Mouse (Mus musculus): Measurements from ENCODE around the gene Pphln1.
"Not testable (repeated sequence)": the region's sequence is repeated elsewhere in the genome, so short reads cannot be mapped to it uniquely, and the experiment has no call there.

Pphln1 gene

DNA sequence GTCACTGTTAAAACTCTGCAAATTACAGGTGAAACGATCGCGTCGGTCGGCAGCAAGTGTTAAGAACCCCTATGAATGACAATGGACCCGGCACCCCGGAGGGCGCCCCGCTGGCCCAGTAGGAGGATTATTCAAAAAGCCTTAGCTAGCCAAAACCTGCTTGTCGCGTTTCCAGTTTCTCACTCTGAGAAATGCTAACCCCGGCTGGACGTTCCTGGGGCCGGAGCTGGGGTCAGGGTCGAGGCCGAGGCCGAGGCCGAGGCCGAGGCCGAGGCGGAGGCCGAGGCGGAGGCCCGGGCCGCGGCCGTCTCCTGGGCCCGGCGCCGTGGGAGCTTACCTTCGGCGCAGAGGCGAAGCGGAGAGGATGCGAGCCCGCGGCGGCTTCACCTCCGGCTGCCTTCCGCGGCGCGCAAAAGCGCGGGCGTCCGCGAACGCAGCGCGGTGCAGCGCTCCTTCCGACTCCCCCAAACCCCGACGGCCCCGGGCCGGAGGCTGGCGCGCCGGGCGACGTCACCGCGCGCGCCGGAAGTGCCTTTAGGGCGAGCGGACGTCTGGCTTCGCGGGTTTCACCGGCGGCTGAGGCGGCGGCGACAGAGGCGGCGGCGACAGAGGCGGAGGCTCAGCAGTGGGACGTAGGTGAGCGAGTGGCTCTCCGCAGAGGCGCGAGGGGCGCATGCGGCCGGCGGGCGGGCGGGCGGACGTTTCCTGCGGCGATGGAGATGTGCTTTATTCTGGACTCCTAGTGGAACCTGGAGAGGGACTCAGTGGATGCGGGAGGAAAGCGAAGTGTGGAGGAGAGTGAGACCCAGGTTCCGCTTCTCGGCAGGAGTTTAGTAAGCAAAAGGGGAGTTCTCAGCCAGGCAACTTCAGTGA, at the start of gene Pphln1, which contains the start of gene Zcrb1:
Pphln1 (plus strand) TSS at position 525 of the 873 bp plus-strand sequence.
Zcrb1 (minus strand) TSS at position 509 of the 873 bp plus-strand sequence.
- peak; percentile 93 for DNase-seq (ENCODE audit: low read depth, low spot score)

DNA sequence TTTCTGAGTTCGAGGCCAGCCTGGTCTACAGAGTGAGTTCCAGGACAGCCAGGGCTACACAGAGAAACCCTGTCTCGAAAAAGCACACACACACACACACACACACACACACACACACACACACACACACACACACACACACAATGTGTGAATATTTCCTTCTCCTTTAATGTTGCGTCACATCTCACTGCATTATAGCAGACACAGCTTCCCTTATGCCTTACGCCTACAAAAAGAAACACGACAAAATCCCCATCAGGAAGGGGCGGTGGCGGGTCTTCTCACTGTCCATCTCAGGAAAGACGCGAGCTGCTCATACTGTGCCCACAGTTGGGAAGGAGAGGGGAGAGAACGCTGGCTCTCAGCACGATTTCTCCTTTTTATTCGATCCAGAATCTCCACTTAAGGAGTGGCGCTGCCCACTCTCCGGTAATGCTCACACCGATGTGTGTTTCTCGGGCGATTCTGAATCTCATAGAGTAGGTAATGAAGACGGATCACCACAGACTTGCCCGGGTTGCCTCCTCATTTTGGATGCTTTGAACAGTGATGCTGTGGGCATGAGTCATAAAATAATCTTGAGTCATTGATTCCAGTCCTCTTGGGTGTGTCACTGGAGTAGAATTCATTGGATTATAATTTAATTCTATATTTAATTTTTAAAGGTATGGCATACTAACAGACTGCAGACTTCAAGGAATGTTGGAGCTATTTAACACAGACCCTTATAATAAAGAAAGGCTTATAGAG, 39.6 kb upstream of the Pphln1 start:
- DNase-seq (ENCODE audit: low read depth, low spot score): no peak

DNA sequence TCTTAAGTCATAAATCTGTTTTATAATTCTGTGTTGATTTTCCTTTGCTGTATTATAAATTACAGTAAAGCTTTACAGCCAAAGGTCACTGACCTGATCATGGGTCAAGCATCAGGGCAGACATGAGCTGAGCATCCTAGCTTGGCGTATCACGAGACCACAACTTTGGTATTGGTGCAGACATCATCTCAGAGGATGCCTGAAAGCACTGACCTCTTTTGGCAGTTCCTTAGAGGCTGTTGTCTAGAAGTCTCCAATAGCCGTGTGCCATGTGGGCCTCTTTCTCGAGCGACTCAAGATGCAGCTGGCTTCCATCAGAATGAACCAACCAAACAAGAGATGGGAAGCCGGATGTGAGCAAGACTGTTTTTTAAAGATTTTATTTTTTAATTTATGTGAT, 32.6 kb upstream of the Pphln1 start:
- no peak for DNase-seq (ENCODE audit: low read depth, low spot score)

- no peak for DNase-seq (ENCODE audit: low read depth, low spot score)
These were observed 29.6 kb upstream of the Pphln1 start for GRCm38 (mm10) chr15:93368558-93368957.

DNA sequence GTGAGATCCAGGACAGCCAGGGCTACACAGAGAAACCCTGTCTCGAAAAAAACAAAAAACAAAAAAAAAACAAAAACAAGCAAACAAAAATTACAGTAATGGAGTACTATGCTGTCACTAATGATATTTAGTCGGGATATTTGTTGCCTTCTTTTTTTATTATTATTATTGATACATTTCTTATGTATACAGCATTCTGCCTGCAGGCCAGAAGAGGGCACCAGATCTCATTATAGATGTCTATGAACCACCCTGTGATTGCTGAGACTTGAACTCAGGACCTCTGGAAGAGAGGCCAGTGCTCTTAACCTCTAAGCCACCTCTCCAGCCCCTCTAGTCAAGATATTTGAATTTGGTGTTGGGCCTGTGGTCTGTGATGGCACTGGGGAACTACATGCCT, 26.3 kb upstream of the Pphln1 start:
- peak; percentile 23 for DNase-seq (ENCODE audit: low read depth, low spot score)

DNA sequence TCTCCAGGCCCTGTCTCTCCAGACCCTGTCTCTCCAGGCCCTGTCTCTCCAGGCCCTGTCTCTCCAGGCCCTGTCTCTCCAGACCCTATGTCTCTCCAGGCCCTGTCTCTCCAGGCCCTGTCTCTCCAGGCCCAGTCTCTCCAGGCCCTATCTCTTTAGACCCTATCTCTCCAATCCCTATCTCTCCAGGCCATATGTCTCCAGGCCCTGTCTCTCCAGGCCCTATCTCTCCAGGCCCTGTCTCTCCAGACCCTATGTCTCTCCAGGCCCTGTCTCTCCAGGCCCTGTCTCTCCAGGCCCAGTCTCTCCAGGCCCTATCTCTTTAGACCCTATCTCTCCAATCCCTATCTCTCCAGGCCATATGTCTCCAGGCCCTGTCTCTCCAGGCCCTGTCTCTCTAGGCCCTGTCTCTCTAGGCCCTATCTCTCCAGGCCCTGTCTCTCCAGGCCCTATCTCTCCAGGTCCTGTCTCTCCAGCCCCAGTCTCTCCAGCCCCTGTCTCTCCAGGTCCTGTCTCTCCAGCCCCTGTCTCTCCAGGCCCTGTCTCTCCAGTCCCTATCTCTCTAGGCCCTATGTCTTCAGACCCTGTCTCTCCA, 25.5 kb upstream of the Pphln1 start:
- DNase-seq (ENCODE audit: low read depth, low spot score): not testable (repeated sequence)

DNA sequence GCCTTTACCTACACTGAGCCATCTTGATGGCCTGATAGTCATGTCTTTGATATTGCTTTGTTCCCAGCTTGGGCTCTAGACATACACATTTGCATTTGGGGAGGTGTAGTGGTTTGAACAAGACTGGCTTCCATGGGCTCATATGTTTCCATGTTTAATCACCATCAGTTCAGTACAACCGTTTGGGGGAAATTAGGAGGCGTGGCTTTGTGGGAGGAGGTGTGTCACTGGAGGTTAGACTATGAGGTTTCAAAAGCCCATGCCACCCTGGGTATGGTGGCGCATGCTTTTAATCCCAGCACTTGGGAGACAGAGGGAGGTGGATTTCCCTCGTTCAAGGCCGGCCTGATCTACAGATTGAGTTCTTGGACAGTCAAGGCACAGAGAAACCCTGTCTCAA, 22.5 kb upstream of the Pphln1 start:
- no peak for DNase-seq (ENCODE audit: low read depth, low spot score)

- peak; percentile 75 for DNase-seq (ENCODE audit: low read depth, low spot score)
These were observed 19.0 kb upstream of the Pphln1 start for GRCm38 (mm10) chr15:93379177-93379576.

- no peak for DNase-seq (ENCODE audit: low read depth, low spot score)
These were observed 16.8 kb upstream of the Pphln1 start for GRCm38 (mm10) chr15:93381337-93381736.

DNA sequence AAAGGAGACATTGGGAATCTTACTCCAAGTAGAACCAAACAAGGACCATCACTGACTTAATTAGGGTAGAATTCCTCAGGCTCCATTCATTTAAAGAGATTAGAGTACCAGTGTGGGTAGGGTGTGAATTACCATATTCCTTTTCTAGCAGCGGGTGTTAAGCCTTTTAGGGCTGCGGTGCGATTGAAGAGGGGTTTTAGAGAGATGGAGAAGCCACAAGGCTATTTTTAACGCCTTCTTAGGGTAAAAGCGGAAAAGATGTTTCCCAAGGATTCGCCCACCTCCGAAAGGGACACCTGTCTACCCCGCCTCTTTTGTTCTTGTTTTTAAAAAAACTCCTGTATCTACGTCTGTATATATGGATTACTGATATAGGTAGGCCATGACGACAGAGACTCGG, 881 bp upstream of the Pphln1 start:
- DNase-seq (ENCODE audit: low read depth, low spot score): peak; percentile 36

DNA sequence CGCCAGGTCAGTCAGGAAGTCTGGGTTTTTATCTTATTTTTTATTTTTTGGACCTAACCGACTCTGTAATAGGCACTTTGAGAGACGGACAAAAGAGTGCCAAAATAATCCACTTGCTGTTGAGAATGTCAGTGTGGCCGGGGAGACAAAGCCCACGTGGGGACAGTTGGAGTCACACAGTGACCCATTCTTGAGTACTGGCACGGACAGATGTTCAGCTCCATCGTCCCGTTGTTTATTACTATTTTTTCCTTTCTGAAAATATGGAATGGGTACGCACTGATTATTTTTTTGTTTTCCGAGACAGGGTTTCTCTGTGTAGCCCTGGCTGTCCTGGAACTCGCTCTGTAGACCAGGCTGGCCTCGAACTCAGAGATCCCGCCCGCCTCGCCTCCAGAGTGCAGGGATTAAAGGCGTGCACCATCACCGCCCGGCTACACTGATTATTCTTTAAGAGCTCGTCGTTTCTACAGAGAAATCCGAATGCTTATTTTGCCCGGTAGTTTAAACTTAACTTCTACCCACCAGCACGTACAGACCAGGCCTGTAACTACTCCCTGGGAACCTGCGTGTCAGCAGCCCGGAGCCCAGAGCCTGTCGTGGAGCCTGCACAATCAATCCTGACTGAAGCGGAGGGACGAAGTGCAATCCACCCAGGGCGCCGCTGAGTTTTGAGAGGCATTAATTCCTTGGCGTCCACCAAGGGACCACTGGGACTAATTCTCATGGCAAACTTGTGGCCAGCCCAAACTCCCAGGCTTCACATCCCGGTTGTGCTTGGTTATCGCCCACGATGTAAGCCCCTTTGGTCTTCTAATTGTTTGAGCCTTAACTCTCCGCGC, 770 bp downstream of the Pphln1 start:
- peak; percentile 49 for DNase-seq (ENCODE audit: low read depth, low spot score)

GRCm38 (mm10) chr15:93401446-93401845, 3.3 kb downstream of the Pphln1 start:
- DNase-seq (ENCODE audit: low read depth, low spot score): no peak

- DNase-seq (ENCODE audit: low read depth, low spot score): no peak
These were observed 4.6 kb downstream of the Pphln1 start for GRCm38 (mm10) chr15:93402730-93403129.

DNA sequence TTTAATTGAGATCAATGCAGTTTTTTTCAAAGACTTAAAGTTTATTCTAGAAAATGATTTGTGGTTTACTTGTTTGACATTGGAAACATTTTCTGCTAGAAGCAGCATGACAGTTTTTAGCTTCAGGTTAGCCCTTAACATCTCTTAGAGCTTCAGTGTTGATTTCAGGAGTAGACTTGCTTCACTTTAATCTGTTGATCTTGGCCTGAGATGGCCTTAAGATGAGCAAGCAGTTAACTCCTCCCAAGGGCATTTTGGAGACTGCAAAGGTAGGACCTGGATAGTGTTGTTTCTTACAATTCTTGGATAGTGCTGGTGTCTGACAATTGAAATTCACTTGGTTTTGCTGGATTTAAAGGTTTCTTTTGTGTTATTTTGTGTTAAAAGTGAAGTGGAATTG, 6.7 kb downstream of the Pphln1 start:
- peak; percentile 22 for DNase-seq (ENCODE audit: low read depth, low spot score)

DNA sequence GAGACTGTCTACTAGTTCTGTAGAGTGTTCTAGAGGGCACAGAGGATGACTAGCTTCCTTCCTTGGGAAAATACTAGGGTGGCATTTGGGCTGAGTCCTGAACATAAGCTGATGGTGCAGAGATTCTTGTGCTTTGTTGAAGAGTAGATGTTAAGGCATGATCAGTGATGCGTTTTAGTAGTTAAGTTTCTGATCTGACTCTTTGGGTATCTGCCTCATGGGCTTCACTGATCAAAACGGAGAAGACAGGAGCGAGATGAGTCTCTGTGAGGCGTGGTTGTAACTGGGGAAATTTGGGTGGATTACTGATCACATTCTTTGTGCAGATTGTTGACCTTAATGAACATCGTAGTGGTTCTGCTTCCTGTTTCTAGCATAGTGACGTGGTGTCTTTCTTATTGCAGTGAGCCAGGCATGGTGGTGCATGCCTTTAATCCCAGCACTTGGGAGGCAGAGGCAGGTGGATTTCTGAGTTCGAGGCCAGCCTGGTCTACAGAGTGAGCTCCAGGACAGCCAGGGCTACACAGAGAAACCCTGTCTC, 7.4 kb downstream of the Pphln1 start:
- peak; percentile 69 for DNase-seq (ENCODE audit: low read depth, low spot score)

GRCm38 (mm10) chr15:93406492-93406891, 8.3 kb downstream of the Pphln1 start:
- no peak for DNase-seq (ENCODE audit: low read depth, low spot score)

- DNase-seq (ENCODE audit: low read depth, low spot score): no peak
These were observed 14.3 kb downstream of the Pphln1 start for GRCm38 (mm10) chr15:93412445-93412844.

GRCm38 (mm10) chr15:93414456-93414855, 16.3 kb downstream of the Pphln1 start:
- DNase-seq (ENCODE audit: low read depth, low spot score): no peak

DNA sequence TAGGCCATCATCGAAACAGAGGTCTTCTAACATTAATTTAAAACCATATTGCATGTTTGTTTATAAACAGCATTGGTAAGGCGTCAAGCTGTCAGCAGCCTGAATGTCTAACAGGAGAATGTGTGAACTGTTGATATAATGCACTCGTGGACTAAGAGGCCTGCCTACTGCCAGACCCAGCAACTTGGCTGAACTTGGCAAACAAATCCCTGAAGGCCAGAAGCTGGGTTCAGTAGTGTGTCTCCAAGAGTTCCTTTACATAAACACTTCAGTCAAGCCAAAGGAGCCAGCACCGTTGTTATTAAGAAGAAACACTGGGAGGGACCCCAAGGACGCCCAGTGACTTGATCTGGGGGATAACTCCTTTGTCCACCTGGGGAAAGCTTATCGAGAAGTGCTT, 18.1 kb downstream of the Pphln1 start:
- DNase-seq (ENCODE audit: low read depth, low spot score): no peak

- peak; percentile 24 for DNase-seq (ENCODE audit: low read depth, low spot score)
These were observed 22.4 kb downstream of the Pphln1 start for GRCm38 (mm10) chr15:93420596-93420995.

- DNase-seq (ENCODE audit: low read depth, low spot score): peak; percentile 36
These were observed 24.4 kb downstream of the Pphln1 start for GRCm38 (mm10) chr15:93422537-93422936.

Data from A20 (cell line).